Mouse (Mus musculus) heart, adult 2 months (tissue): ENCODE results near the gene Nim1k.

ENCODE experiments used
- CTCF ChIP-seq: fragments of 200-600 bp; IDR thresholded peaks from 2 replicates; pipeline ENCODE4 v1.8.1; 2022; ENCODE audit warnings: antibody characterized with exemption, mild to moderate bottlenecking, moderate library complexity
- EP300 ChIP-seq: fragments of 200-500 bp; IDR thresholded peaks from 2 replicates; pipeline ENCODE4 v1.6.1; 2011; ENCODE audit warnings: low read depth, low read length, control low read depth; ENCODE audit not compliant: insufficient read depth
- POLR2A ChIP-seq: fragments of 200-500 bp; IDR thresholded peaks from 2 replicates; pipeline ENCODE4 v1.6.1; 2011; ENCODE audit warnings: mild to moderate bottlenecking, low read depth, low read length, control low read depth; ENCODE audit not compliant: insufficient read depth

DNA sequence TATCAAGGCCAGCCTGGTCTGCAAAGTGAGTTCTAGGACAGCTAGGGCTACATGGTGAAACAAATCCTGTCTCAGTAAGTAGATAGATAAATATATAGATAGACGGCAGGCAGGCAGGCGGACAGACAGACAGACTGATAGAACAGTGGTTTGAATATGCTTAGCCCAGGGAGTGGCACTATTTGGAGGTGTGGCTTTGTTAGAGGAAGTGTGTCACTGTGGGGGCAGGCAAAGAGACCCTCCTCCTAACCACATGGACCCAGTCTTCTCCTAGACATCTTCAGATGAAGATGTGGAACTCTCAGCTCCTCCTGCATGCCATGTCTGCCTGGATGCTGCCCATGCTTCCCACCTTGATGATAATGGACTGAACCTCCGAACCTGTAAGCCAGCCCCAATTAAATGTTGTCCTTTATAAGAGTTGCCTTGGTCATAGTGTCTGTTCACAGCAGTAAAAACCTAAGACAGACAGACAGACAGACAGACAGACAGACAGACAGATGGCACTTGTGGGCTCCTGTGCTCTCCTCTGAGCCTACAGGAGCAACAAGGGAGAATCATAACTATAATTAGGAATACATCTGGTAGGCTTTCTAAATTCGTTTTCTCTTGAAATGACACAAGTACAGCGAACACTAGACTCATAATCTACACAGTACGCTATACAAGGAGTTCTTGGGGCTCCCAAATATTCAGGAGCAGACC, 12.8 kb downstream of the Nim1k start:
- TF ChIP-seq POLR2A (no peak), EP300 (no peak), CTCF (no peak)
